Mouse (Mus musculus): ENCODE results near the gene Tmem37.

Tmem37 gene

DNA sequence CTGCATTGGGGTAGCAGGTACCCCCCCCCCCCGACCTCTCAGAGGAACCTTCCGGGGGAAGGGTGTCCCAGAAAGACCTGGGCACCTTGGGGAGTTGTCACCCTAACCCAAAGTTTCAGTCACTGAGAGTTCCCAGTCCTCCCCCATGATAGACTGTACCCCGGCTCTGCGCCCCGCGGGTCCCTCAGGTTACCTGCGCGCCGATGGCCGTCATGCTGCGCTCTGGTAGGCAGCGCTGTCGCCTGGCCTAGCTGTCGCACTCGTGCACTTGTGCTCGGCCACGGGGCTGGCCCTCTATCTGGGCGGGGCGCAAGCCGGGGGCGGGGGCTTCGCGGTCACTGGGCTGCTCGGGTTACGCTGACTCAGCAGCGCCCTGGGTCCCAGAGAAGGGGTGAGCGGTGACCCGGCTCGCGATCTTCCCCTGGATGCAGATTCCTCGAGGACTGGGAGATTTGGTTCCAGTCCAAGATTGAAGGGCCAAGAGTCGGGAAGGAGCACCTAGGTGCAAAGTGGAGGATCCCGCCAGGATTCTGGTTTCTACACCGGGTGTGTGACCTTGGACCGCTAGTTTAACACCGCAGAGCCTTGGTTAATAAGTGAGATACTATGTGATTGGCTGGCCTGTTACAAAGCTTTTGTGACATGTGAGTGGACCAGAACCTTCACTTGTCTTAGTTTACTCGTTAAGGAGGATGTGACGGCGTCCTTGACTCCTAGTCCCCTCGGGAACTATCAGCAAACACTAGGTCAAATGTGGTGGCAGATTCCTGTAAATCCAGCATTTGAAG is at the start of gene Tmem37:
Gene Tmem37, minus strand, starts transcription at position 556 of the 788 bp plus-strand sequence.
- DNase-seq (ENCODE audit: extremely low spot score, low read depth, low spot score): no peak

DNA sequence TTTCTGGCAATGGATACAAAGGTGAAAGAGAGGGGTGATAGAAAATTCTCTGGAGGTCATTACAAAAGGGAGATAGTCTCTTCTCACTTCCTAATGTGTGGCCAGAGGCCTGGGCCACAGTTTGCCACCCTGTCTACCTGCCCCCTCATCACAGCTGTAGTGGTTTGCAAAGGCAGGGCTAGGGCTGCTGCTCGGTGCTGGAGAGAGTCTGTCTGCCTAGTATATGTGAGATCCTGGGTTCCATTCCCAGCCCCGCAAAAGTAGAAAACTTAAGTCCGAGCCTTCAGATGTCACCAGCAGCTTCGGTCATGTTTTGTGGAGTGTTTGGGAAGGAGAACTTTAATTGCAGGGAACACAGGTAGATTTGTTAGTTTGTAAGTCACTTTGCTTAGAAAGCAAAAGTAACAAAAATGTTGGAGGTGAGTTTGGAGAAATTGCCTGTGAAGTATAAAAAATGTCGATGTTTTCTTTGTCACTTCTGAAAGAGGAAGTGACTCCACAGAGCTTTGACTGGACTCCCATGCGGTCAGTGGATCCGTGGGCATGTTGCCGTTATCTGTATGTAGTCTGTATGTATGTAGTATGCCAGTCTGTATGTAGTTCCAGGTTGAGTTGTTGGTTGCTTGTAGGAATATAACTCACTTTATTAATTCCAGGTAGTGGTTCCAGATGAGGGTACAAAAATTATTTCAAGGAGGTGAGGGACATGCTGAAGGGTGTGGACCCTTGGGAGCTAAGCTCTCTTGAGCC is 48.9 kb upstream of the Tmem37 start:
- no peak for DNase-seq (ENCODE audit: extremely low spot score, low read depth, low spot score)

DNA sequence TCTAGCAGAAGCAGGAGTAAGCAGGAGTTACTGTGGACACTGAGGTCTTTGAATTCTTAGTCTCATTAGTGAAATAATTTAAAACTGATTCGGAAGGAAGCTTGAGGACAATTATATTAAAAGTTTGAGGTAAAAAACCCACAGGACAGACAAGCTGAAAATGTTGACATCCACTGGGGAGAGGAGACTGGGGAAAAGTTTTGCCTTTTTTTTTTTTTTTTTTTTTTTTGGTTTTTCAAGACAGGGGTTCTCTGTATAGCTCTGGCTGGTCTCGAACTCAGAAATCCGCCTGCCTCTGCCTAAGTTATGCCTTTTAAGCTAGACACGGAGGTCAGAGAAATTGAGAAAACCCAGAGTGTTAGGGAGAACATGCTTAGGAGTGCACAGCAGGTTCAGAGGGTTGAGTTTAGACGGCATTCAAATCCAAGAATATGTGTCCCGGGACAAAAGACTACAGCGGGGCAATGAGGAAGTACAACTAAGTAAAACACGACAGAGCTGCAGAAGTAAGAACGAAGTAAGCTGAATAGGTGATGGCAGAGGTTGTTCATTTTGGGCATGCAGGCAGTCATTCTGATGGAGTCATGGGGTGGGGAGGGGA is 48.2 kb upstream of the Tmem37 start:
- DNase-seq (ENCODE audit: extremely low spot score, low read depth, low spot score): no peak

DNA sequence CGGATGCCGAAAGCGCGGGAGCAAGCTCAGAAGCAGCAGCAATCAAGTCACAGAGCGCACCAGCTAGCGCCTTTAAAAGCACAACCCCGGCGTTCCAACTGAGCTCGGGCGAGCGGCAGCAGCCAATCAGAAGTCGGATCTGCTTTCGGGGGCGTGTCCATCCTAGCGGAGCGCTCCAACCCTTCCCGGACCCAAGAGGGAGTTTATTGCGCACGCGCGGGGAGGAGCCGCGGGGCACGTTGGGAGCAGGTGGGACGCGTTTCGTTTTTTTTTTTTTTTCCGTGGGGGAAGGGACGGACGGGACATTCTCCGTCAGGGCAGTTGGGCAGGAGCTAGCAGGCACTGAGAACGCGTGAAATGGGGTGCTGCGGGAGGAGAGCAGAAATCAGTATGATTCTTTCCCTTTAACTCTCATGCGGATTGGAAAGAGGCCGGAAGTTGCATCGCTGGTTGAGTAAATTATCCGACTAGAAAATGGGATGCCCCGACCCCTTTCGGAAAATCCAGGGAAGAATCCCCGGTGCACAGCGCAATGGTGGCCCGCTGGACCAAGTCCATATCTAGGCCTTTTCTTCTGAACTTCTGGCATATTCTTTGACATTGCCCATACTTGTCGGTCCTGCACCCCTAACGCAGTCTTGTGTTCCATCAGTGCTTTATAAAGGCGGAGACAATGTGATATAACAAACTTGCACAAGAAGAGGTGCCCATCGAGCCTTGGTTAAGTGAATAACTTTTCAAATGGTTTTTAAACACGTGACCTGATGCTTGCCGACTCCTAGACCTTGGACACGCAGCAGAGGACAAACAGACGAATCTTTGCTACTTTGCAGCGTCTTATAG is 47.3 kb upstream of the Tmem37 start, which contains the start of the genes Dbi and 3110009E18Rik:
Gene Dbi, minus strand, starts transcription at position 110 of the 843 bp plus-strand sequence.
Gene 3110009E18Rik, plus strand, starts transcription at position 219 of the 843 bp plus-strand sequence.
- peak; percentile 81 for DNase-seq (ENCODE audit: extremely low spot score, low read depth, low spot score)

DNA sequence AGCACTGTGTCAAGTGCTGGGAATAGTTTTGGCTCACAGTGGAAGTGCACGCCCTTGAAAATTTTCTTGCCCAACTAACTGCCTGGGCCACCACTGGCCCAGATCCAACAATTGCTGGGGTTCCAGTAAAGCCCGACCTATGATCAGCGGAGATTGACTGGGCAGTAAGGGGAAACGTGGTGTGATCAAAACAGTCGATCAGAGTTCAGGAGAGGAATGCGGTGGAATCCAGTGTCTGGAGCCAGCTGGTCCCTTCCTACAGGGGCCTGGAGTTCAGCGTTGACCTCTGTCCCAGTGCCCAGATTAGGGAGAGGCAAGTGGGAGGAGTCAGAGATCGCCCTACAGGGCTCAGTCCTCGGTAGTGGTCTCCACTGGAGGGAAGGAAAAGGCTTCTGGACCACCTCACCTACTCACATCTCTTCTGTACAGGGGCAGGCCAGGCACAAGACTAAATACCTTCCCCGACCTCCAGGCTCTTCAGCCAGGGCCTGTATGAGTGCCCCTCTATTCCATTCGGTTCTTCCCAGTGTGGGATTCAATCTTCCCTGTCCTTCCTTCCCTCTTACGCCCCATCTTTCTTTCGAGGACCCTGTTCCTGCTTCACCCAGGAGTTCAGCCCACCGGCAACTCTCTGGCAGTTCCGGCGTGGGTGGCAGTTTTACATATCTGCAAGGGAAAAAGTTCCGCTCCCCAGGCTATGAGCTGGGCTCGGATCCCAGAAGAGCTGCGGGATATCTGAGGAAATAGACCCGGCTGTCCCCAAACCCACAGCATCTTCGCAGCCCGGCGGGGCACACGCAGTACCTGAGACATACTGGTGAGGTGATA is 46.5 kb upstream of the Tmem37 start:
- DNase-seq (ENCODE audit: extremely low spot score, low read depth, low spot score): peak; percentile 10

DNA sequence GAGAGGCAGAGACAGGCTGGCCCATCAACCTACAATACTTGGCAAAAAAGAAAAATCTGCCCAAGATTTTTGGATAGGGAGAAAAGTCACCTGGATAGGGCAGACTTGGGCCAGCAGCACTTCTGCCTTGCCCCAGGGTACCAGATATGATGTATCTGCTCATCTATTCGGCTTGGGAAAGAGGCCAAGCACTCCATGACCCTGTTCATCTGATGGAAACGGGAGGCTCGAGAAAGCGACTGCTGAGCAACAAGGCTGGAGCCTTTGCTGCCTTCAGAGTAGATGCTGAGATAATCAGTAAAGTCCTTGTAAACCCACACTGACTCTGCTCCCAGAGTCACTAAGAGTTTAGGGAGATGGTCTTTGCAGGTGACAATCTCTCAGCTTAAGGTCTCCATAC is 45.5 kb upstream of the Tmem37 start:
- DNase-seq (ENCODE audit: extremely low spot score, low read depth, low spot score): no peak

DNA sequence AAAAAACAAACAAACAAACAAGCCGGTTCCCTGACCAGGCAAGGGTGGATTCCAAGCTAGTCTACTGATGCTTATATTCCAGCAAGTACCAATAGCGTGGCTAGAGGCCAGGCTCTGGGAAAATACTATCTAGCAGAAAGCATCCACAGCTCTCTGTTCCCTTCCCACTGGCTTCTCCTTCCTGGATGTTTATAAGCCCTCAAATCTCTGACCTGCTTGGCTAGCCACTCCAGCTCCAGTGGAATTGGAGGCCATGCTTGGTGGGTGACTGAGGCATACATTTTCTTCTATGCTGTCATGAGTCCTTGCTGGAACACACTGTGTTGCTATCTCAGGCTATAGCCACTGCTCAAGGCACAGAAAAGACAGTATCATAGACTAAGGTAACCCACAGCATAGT is 45.0 kb upstream of the Tmem37 start:
- DNase-seq (ENCODE audit: extremely low spot score, low read depth, low spot score): no peak

DNA sequence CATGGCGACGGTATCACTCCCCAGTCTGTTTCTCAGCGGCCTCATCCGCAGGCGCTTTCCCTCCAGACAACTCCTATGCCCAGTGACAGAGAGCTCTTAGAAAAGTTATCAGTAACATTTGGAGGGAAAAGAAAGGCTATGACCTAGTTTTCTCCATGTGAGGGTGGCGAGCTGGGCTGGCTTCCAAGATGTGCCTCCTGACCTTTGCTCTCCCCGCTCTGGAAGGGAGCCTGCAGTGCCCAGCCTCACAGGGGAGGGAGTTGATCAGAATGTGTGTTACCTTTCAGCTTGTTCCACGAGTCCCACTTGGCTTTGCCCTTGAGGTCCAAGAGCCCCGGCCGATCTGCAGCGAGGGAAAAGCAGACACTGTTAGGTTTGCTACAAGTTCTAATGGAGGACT is 42.2 kb upstream of the Tmem37 start:
- DNase-seq (ENCODE audit: extremely low spot score, low read depth, low spot score): no peak

DNA sequence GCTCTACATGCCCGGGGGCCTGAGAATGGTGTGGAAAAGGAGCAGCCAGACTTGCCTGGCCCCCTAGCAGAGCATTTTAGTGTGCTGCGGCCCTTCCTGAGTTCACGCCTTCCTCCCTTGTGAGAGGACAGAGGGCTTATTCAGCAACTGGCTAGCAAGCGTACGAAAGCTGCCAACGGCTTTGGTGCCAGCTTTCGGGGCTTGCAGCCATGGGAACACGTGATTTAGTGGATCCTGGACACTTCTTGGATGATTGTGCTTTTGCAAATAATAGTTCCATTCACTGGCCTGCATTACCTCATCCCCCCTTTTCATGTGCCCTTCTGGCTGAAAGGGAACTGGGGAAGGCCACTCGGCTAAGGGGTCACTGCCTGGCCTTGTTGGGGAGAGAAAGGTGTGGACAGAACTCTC is 41.8 kb upstream of the Tmem37 start:
- no peak for DNase-seq (ENCODE audit: extremely low spot score, low read depth, low spot score)

DNA sequence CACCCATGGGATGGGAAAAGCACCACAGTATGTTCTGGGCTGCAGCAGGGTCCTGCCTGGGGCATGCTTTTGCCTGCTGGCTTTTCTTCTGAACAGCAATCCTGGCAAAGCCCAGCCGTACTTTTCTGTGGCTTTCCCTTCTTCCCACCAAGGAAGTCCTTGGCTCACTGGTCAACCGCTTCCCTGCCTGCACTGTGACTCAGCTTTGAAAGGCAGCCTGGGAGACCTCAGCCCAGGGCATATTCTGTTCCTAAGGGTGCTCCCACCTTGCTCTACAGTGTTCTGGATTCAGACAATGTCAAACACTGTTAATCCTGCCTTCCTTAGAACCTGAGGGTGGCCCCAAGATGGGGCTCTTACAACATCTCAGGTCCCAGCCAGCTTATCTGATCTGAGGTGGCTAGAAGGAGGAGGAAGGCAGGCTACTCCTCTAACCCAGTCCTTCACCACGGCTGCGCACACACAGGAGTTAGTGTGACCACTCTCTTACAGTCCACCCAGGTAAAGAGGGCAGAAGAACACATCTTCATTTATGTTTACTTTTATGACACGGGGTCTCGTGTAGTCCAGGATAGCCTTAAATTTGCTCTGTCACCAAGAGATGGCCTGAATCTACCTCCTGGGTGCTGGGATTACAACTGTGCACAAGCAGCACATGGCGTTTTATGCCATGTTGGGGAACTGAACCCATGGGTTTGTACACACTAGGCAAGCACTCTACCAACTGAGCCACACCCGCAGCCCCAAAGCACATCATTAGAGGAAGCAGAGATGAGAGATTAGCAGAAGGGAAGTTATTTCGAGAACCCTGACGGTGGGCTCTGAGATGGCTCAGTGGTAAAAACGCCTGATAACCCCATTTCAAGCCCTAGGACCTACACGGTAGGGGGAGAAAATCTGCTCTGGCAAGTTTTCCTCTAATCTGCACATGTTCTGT is 38.6 kb upstream of the Tmem37 start:
- DNase-seq (ENCODE audit: extremely low spot score, low read depth, low spot score): no peak

DNA sequence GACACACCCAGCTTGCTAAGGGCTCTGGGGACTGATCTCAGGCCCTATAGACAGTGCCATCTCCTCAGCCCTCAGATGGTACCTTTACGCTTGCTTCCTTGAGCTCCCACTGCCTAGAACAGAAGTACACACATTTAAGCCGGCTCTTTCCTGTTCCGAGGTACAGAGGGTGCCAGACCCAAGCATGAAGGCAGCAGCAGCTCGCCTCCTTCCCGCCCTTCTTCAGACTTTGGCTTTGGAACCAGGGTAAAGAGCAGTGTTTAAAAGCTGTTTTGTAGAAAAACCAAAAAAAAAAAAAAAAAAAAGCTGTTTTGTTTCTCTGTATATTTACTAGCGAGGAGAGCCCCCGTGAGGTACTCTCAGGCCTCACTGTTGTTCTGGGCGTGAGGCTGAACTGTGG is 37.9 kb upstream of the Tmem37 start:
- no peak for DNase-seq (ENCODE audit: extremely low spot score, low read depth, low spot score)

DNA sequence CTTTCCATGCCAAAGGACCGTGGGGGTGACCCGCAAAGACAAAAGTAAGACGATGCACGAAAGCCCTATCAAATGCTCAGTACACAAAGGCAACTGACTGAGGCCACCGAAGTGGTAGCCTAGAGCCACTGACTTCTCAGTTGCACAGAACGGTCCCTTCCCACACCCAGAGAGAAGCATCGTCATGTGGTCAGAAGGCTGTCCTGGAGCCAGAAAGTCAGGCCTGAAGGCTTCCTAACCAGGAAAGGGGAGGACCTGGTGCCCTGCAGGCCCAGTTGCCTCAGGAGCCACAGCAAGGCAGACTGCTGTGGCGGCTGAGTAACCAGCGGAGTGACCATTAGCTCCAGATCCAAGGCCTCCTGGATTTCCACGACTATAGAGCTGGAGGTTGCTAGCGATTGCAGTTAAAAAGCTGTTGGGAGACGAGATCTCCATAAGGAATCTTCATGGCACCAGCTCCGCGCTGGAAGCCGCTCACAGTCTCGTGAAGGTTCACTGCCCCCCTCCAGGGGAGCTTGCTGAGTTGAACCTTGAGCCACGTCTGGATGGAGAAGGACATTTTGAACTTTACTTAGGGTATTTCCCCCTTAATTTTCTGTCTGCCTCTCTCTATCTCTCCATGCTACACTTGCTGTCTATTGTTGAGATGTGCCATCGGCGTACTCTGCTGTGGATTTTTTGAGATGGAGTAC is 36.0 kb upstream of the Tmem37 start:
- DNase-seq (ENCODE audit: extremely low spot score, low read depth, low spot score): no peak

DNA sequence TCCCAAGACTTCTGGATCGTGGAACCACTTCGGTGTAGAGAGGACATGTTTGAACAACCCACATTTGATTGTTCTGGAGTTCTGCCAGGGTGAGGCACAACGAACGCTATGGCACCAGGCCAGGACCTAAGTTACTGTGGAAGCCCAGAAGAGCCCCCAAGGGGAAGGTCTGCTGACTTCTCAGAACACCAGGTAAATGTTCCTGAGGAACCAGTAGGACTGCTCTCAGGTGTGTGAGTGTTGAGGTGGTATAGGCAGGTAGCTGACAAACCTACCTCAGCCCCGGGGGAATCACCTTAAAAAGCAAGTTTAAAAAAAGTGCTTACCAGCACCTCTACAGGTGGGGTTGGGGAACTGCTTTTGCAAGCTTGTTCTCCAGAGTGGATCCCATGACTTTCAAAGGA is 31.7 kb upstream of the Tmem37 start:
- DNase-seq (ENCODE audit: extremely low spot score, low read depth, low spot score): no peak

DNA sequence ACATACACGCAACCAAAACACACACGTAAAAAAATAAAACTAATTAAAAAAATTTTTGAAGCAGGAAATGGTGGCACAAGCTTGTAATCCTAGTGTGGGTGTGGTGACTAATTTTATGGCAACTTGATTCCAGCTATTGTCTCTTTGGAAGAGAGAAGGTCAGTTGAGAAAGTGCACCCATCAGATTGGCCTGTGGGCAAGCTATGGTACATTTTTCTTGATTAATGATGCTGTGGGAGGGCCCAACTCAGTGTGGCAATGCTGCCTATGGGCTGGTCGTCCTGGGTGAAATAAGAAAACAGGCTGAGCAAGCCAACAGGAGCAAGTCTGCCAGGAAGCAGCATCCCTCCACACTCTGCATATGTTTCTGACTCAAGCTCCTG is 27.3 kb upstream of the Tmem37 start:
- DNase-seq (ENCODE audit: extremely low spot score, low read depth, low spot score): no peak

DNA sequence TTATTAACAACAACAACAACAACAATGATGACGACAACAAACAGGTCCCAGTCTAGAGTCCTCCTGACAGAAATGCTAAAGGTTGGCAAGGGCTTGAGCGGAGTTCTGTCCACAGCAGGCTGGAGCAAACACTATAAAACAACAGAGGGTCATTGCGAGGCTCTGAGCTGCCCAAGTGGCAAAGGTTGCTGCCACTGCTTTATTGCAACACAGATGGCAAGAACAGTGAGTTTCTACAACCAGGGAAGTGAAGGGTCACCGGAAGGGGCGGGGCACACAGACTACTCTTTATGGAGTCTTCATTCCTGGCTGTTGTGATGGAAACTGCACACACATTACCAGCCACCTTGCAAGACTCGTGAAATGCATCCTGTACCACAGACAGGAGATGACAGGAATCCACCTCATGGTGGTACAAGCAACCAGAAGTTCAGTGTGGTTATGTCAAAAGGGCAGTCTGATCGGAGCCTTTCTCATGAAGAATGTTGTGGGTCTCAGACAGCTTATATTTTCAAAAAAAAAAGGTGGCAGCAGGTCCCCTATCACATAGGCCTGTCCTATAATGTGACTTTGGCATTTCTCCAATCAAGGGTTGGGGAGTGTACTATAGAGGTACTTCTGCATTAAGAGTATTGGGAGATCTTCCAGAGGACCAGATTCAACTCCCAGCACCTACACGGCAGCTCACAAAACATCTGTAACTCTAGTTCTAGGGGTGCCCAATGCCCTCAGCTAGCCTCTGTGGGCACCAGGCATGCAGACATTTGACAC is 26.8 kb upstream of the Tmem37 start:
- DNase-seq (ENCODE audit: extremely low spot score, low read depth, low spot score): no peak

DNA sequence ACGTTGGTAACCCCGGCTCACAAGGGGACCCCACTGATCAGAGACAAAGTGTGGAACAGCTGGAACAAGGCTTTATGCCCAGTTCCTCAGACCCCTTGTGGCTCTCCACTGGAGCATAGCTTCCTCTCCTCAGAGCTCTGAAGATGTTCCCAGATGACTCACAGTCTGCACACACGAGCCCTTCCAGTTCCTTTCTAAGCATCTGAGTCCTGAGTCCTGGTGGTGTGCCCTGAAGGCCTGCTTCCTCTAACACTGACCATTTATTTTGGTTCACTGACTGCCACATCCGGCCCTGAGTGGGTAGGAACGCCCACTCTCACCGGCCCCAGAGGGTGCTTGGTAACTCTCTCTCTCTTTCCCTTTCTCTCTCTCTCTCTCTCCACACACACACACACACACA is 25.6 kb upstream of the Tmem37 start:
- DNase-seq (ENCODE audit: extremely low spot score, low read depth, low spot score): no peak

DNA sequence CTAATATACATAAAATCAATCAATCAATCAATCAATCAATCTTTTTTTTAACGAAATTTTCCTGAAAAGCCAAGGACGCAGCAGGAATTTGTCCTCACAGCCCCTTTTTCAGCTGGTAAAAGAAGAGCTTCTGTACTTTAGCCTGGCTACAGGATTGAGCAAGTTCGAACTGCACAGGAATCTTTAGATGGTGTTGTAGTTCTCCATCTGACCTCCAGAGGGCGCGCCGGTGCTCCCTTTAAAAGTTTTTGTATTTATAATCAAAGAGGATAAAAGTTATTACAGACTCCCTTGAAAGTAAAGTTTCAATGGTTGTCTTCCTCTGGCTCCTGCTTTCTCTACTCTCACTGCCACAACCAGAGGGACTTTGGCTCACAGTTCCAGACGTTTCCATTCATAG is 24.5 kb upstream of the Tmem37 start:
- DNase-seq (ENCODE audit: extremely low spot score, low read depth, low spot score): no peak

DNA sequence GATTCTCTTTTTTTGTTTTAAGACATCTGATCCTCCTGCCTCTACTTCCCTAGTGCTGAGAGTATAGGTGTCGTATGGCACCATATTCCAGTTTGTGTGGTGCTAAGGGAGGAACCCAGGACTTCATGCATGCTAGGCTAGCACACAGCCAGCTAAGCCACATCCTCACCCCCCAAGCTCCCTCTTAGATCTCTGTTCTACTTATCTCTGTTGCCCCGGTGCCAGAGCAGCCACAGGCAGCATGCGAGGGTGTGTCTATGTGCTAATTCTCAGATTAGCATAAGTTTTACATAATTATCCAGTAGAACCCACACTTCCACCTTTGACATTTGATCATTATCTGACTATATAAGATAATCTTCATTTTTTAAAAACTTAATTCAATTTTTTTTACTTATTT is 21.0 kb upstream of the Tmem37 start:
- no peak for DNase-seq (ENCODE audit: extremely low spot score, low read depth, low spot score)
